Mouse (Mus musculus) heart, adult 11 months (tissue): ENCODE results near the gene Egln3.

Experiments used
- DNase-seq: peaks from one replicate; pipeline ENCODE4 v3.0.0; 2022

Gene Egln3

GRCm38 (mm10) chr12:54202765-54203655 lies 650 bp downstream of the Egln3 start:
- DNase-seq: no peak

DNA sequence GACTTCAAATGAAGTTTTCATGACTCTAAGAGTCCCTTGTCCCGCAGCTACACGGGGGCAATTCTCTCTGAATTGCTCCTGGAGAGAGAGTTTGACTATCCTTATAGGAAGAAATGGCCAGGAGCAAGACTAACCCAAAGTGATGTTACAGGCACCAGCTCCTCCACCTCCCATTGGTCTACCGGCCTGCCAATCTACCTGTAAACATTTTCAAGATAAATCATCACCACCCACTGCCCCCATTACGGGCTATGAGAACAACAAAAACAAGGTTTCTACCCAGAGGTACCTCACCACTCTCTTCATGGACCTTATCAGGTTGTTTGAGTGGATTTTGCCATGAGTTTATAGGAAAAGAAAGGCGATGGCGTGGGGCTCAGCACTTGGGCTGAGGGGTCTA lies 1.4 kb downstream of the Egln3 start:
- peak; percentile 95 for DNase-seq

DNA sequence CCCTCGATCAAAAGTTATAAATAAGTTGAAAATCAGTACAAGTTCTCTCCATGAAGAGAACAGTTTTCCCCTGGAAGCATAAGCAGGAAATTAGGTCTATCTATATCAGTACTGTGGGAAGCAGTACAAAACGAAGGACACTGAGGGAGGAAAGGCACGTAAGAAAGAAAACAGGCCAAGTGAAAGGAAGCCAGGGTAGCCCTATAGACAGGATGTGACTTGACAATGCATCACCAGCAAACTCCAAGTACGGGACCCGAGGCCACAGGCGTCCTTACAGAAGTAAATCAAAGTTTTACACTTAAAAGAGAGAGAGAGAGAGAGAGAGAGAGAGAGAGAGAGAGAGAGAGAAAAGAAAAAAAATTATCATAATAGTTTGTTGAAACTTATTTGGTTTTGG lies 2.8 kb downstream of the Egln3 start:
- DNase-seq: no peak

- DNase-seq: no peak
These were observed 3.5 kb downstream of the Egln3 start for GRCm38 (mm10) chr12:54200172-54200571.

- no peak for DNase-seq
These were observed 5.3 kb downstream of the Egln3 start for GRCm38 (mm10) chr12:54198282-54198918.

DNA sequence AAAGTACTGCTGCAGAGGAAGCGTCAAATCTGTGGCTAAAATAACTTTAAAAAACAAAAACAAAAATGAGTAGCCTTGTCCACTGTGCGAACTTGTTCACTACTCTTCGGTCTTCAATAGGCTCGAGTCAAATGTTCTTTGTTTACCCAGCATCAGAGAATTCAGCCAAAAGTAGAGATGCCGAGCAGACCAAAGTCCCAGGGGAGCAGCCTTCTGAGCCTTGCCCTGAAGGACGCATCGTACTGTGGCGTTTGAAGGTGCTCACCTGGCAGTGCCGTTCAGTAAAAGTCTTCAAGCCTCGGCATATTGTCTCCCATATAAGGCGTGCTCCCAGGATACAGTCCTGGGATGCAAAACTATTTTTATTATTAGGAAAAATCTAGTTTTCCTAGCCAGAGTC lies 5.8 kb downstream of the Egln3 start:
- DNase-seq: no peak

DNA sequence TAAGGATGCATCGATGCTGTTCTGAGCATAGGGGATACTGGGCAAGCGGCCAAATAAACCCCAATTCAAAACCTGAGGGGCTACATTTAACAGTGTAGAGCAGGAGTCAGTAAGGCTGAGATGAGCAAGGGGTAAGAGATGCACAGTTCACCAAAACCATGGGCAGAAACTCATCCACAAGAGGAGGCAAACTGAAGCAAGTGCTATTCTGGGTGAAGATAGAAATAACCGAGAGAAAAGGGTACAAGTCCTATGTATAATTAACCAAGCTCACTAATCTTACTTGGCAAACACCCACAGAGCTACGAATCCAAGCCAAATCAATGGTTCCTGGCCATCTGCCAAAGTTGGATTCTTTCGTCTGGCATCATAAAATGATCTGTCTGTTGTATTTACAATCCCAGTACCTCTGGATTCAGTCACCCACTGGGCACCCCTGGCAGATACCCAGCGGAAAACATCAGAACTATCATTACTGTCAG lies 6.3 kb downstream of the Egln3 start:
- no peak for DNase-seq

DNA sequence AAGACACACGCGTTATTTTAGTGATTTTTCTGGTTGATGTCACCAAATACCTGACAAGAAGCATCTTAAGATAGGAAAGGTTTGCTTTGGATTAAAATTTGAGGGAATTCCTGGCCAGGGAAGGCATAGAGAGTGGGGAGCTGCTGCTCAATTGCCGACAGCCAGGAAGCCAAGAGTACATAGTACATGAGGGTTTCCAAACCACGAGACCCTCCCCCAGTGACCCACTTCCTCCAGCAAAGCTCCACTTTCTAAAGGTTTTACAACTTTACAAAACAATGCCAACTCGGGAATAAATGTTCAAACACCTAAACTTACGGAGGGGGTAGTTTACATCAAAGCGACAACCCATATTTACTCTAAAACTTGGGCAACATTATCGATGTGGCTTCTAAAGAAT lies 6.8 kb downstream of the Egln3 start:
- DNase-seq: no peak

DNA sequence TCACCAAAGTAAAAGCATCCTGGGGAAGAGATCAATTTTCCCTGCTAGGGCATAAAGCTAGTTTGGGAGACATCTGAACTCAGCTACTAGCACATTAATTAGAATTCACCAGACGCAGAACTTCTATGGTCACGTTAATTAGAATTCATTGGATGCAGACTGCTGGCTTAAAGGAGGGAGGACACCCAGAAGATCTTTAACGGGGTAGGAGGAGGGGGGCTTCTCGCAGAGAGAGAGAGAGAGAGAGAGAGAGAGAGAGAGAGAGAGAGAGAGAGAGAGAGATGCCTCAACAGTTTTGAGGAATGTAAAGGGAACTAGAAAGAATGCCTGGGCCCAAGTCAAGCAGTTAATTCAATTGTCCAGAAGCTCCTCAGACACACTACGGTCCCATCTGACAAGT lies 9.5 kb downstream of the Egln3 start:
- no peak for DNase-seq

GRCm38 (mm10) chr12:54192305-54192661 lies 11.4 kb downstream of the Egln3 start:
- no peak for DNase-seq

- DNase-seq: peak; percentile 99
These were observed 11.9 kb downstream of the Egln3 start for GRCm38 (mm10) chr12:54191608-54192304.

DNA sequence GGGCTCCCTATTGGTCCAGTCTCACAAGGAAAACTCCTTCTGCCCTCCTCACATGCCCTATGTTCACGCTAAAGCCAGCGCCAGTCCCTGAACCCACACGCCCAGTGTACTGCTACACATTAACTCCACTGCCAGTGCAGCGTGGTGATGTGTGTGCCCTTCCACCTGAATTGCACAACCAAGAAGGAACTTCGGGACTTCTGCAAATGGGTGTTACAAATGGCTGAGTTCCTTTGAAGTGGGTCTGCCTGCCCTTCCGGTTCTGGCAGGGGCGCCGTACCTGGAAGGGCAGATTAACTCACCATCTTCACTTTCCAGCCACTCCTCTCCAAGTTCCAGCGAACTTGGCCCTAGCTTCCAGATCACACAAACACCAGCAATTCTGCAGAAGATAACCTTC lies 12.5 kb downstream of the Egln3 start:
- DNase-seq: peak; percentile 91

GRCm38 (mm10) chr12:54187812-54188600 lies 15.7 kb downstream of the Egln3 start:
- DNase-seq: peak; percentile 98

GRCm38 (mm10) chr12:54186926-54187623 lies 16.6 kb downstream of the Egln3 start:
- peak; percentile 92 for DNase-seq

DNA sequence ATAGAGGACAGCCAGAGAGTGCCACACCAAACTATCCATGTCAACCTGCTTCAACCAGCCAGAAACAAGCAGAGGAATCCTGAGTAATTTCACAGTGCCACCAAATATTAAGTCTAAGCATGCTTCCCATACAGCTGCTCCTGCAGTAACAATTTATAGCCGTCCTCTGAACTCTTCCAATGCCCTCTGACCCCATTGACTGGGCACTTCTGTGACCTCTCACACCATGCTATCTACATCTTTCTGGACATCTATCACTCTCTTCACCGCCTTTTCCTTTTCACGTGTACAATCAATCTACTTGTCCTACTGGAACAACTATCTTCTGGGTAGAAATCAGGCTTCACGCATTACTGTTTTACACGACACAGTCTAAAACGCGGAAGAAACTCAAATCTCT lies 19.4 kb downstream of the Egln3 start:
- DNase-seq: no peak

GRCm38 (mm10) chr12:54178323-54178722 lies 25.3 kb downstream of the Egln3 start:
- no peak for DNase-seq

DNA sequence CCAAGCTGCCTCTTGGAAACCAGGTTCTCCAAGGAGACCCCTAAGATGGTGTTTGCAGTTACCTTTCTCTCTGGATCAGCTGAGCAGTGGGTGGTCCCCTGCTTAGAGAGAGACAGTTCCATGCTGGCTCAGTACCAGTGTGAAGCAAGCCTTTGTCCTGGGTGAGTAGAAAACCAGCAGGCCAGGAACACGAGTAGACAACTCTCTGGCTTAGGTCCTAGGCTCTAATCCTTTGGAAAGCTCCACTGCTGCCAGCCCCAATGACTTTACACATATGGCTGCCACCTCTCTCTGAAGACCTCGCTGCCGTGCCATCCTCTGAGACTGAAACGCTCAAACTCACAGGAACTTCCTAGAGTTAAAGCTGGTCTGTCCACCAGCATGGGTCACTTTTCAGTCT lies 34.9 kb downstream of the Egln3 start:
- DNase-seq: peak; percentile 71

DNA sequence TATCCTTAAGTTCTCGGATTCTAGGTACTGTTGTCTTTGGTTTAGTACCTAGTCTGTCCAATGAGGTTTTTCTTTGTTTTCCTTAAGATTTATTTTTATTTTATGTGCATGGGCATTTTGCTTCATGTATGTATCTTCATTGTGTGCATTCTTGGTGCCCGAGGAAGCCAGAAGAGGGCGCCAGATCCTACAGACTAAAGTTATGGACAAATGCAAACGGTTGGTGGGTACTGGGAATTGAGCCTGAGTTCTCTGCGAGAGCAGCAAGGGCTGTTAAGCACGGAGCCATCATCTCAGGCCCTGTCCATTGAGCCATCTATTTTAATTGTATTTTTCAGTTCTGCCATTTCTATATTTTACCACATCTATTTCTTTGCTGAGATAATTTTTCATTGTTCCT lies 35.9 kb downstream of the Egln3 start:
- DNase-seq: no peak

DNA sequence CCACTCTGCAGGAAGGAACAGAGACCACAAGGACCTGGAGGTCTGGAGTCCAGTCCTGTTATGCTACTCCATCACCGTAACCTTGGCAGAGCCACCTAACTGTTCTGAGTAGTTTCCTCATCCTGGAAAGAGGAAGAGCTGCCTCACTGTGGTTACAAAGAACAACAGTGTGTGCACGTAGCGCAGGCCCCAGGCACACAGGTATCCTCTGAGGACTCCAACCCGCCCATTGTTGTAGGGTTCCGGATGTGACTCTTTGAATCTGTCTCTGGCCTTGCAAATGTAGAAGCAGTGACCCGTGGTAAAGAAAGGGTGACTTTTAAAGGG lies 39.0 kb downstream of the Egln3 start:
- DNase-seq: no peak

GRCm38 (mm10) chr12:54164040-54164723 lies 39.5 kb downstream of the Egln3 start:
- DNase-seq: no peak

GRCm38 (mm10) chr12:54163166-54163565 lies 40.5 kb downstream of the Egln3 start:
- DNase-seq: no peak

DNA sequence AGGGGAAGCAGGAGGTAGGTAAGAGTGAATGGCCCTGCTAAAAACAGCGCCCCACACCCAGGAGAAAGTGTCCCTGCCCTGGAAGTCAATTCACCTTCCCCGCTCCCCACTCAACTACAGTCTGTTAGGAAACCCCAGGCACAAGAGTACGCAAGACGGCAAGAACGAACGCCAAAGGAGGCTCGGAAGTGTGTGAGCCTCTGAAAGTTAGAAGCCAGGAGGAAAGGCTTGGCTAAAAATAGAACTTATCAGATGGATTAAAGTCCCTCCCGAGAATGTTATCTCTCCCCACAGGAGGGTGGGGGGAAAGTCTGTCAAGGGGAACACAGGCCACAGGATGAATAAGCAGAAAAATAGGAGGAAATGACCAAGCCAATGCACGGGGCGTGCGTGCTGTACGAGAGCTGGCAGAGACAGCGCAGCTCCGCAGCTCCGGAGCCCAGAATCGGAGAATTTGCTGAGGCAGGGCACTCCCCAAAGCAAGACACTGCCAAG lies 41.0 kb downstream of the Egln3 start:
- peak; percentile 94 for DNase-seq
